ENCODE assay signal across 22 mouse cellular contexts in the genomic region with DNA sequence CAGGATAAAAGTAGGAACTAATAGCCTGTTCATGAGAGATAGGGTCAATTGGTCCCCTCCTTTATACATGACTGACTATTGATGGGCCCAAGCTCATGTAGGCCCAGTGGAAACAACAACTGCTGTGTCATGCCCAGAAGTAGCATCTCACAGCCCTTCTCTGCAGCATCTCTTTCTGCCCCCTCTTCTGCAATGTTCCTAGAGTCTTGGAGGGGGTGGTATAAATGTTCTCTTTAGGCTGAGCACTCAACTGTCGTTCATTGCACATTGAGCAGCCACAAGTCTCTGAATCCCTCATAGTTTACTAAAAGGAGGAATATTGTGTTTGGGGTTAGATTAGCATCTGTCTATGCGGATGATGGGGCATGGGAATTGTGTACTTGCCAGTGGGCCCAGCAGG.
"Had no signal": no experiment of that assay in that cellular context is flagged by ENCODE, and none has a peak within 500 bp of the region (broad histone marks: within the 10 kb centered on the region; RNA-seq: fewer than 3 reads in every experiment).

No protein-coding gene starts in this region.

- DNase-seq: heart, postnatal 10 days; heart, postnatal 14 days; heart, postnatal 36 days; heart, postnatal 4 days; kidney, adult 11 months; kidney, adult 18-20 months; kidney, adult 2 months; kidney, adult 8-10 months; kidney, adult 9 months; kidney, postnatal 10 days; kidney, postnatal 14 days; kidney, postnatal 25 days; kidney, postnatal 36 days; kidney, postnatal 4 days; layer of hippocampus, adult 9-11 months; layer of hippocampus, postnatal 36 days had no signal

- ATAC-seq: hindbrain, embryonic 16.5 days; hindbrain, postnatal 0 days; inflammation-experienced regulatory T-cells, adult 6 months; intestine, embryonic 15.5 days; intestine, embryonic 16.5 days; intestine, postnatal 0 days had no signal
